Mouse (Mus musculus): ENCODE measurements around the gene Stim2. TPM values are rescaled to one million over a fixed set of nuclear protein-coding genes. Genes with fewer than 3 reads are reported as not detected.

The Stim2 gene
- polyA plus RNA-seq, 1 experiment from 2014 or later = 26.0 TPM

- H3K27me3 ChIP-seq (ENCODE audit: control insufficient read depth, insufficient read depth, low read length) = no peaks in the 10 kb centered on the region
- 91% methylated on average over 19 of the region's 19 CpGs for WGBS
- no peak for ATAC-seq (ENCODE audit: low FRiP score, low TSS enrichment)
Measured at GRCm38 (mm10) chr5:54118410-54119212, 120.3 kb downstream of the Stim2 start.

DNA sequence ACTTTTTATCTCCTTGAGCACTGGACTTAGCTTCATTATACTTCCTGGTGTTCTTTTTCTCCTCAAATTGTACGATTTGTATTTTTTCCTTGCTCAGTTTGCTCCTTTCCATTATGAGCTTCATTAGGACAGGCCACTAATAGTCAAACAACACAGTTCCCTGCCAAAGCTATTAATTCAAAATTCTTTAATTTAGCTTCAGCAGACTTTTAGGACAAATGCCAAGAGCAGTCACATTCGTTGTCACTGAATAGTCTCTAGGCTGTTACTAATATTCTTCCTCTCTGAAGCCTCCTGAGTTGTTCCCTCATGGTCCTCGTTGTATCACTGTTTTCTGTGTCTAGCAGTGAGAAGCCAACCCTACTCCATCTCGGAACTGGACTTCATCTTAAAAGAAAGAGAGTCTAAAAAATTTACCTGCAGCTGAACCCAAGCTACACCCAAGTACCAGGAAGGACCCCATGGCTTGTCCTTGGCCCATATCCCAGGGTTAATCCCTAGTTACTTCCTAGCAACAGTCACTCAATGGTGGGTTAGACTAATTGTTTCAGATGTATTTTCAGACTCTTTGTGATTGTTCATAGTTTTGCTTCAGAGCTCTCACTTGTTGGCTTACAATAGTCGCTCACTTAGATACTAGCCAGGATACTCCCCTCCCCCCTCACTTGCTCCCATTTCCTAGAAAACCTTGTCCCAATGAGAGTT lies 149.9 kb downstream of the Stim2 start:
- no peak overlapping the region for H3K4me3 ChIP-seq (ENCODE audit: low read length)
- H3K27ac ChIP-seq (ENCODE audit: low read depth, low read length) = no peak overlapping the region
- no peaks in the 10 kb centered on the region for H3K9me3 ChIP-seq (ENCODE audit: control insufficient read depth, low read length)
- WGBS = 87% methylated on average over 5 of the region's 5 CpGs
- no peaks in the 10 kb centered on the region for H3K36me3 ChIP-seq (ENCODE audit: control insufficient read depth, insufficient read depth, low read length)
- no peak overlapping the region for H3K4me2 ChIP-seq (replicated peaks; ENCODE audit: low read depth, low read length)
- H3K27me3 ChIP-seq (ENCODE audit: control insufficient read depth, insufficient read depth, low read length) = no peaks in the 10 kb centered on the region
- no peaks in the 10 kb centered on the region for H3K4me1 ChIP-seq (ENCODE audit: control insufficient read depth, insufficient read depth, low read length)
- no peak overlapping the region for H3K9ac ChIP-seq (ENCODE audit: low read depth, low read length)
- ATAC-seq (ENCODE audit: low FRiP score, low TSS enrichment) = no peak

More at GRCm38 (mm10) chr5:54118410-54119212, 120.3 kb downstream of the Stim2 start:
- no peak overlapping the region for H3K4me2 ChIP-seq (replicated peaks; ENCODE audit: low read depth, low read length)
- H3K36me3 ChIP-seq (ENCODE audit: control insufficient read depth, insufficient read depth, low read length) = peaks cover 22% of the 10 kb centered on the region
- no peaks in the 10 kb centered on the region for H3K9me3 ChIP-seq (ENCODE audit: control insufficient read depth, low read length)
- no peak overlapping the region for H3K4me3 ChIP-seq (ENCODE audit: low read length)
- H3K27ac ChIP-seq (ENCODE audit: low read depth, low read length) = no peak overlapping the region
- no peaks in the 10 kb centered on the region for H3K4me1 ChIP-seq (ENCODE audit: control insufficient read depth, insufficient read depth, low read length)
- H3K9ac ChIP-seq (ENCODE audit: low read depth, low read length) = no peak overlapping the region

DNA sequence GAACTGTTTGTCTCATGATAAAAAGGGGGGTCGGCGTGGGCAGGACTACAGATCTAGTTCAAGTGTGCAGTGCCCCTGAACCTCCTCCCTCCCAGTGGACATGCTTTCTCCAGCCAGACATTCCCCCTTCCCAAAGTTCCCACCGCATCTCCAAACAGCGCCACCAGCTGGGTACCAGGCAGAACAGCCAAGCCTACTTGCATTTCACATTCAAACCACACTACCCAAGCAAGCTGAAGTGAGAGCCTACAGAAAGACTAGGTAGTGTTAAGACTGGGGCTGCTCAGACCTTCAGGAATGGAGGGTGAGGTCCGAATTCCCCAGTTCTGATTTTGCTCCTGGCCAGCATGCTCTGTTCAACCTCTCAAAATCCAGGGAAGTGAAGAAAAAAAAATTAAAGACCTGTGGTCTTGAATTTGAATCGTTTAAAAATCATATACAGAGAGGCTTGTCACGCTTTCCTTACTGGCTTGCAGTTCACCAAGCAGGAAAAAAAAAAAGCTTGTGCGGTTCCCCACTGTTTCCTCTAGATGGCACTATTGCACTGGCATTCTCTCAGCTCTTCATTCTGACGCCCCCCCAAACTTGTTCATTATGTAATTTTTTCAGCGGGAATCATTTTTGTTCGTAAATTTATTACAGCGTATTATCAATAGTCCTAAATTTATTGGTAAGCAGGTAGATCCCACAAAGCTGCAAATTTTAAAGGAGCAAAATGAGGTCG lies 156.4 kb downstream of the Stim2 start:
- Histone ChIP-seq H3K4me2 (replicated peaks; ENCODE audit: low read depth, low read length) (no peak overlapping the region; the same call in 1 of the 2 replicates), H3K27me3 (ENCODE audit: control insufficient read depth, insufficient read depth, low read length) (no peaks in the 10 kb centered on the region), H3K4me3 (ENCODE audit: low read length) (no peak overlapping the region), H3K36me3 (ENCODE audit: control insufficient read depth, insufficient read depth, low read length) (no peaks in the 10 kb centered on the region), H3K27ac (ENCODE audit: low read depth, low read length) (no peak overlapping the region), H3K9me3 (ENCODE audit: control insufficient read depth, low read length) (no peaks in the 10 kb centered on the region), H3K9ac (ENCODE audit: low read depth, low read length) (no peak overlapping the region), H3K4me1 (ENCODE audit: control insufficient read depth, insufficient read depth, low read length) (0 out of 2 replicates have a peak, but pooled peaks cover 7% of the 10 kb centered on the region)
- WGBS = 27% methylated on average over 13 of the region's 13 CpGs
- ATAC-seq (ENCODE audit: low FRiP score, low TSS enrichment) = no peak

DNA sequence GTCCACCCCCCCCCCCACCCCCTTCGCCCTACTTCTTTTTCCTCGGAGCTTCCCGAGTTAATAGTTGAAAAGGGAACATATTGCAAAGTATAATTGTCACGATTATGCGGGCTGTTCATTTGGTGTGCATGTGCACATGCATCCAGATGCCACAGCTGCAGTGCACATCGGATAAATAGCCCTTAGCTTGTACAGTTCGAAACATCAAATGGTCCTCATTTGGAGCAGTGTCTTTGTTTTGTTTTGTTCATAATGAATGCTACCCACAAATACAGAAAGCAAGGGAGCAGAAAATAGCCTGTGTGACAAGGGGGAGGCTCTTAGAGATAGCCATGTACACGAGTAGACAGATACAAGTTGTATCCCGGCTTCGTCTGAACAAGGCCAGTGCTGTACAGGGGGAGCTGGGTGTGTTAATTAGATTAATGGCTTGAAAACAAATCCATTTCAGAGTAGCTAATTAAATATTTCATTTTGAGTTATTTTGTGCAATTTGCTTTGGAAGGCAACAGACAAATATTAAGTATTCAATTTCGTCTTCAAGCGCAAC lies 157.0 kb downstream of the Stim2 start:
- Histone ChIP-seq H3K9me3 (ENCODE audit: control insufficient read depth, low read length) (no peaks in the 10 kb centered on the region), H3K4me2 (replicated peaks; ENCODE audit: low read depth, low read length) (no peak overlapping the region; the same call in 1 of the 2 replicates), H3K27ac (ENCODE audit: low read depth, low read length) (no peak overlapping the region), H3K36me3 (ENCODE audit: control insufficient read depth, insufficient read depth, low read length) (no peaks in the 10 kb centered on the region), H3K9ac (ENCODE audit: low read depth, low read length) (no peak overlapping the region), H3K27me3 (ENCODE audit: control insufficient read depth, insufficient read depth, low read length) (no peaks in the 10 kb centered on the region), H3K4me3 (ENCODE audit: low read length) (no peak overlapping the region), H3K4me1 (ENCODE audit: control insufficient read depth, insufficient read depth, low read length) (0 out of 2 replicates have a peak, but pooled peaks cover 7% of the 10 kb centered on the region)
- WGBS = 59% methylated on average over 12 of the region's 12 CpGs
- ATAC-seq (ENCODE audit: low FRiP score, low TSS enrichment) = no peak; the same call in 1 of the 2 replicates

DNA sequence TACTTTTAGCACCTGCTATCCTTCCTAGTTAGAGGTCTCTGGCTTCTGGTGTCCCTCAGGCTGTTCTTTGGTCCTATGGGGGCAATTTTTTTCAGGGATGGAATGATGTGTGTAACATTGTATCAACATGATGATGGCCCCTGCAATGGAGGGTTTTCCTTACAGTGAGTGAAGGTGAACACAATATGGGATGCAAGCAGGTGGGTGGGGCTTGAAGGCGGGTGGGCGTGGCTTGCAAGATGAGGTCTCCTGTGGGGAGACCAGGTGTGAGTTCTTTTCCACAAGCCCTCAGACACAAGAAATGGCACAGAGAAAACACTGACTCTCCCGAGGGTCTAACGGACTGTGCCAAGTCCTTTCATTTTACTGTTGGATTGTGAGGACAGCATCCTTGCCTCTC lies 157.6 kb downstream of the Stim2 start:
- no peak for ATAC-seq (ENCODE audit: low FRiP score, low TSS enrichment)
- Histone ChIP-seq H3K36me3 (ENCODE audit: control insufficient read depth, insufficient read depth, low read length) (no peaks in the 10 kb centered on the region), H3K4me1 (ENCODE audit: control insufficient read depth, insufficient read depth, low read length) (0 out of 2 replicates have a peak, but pooled peaks cover 7% of the 10 kb centered on the region), H3K9ac (ENCODE audit: low read depth, low read length) (no peak overlapping the region), H3K9me3 (ENCODE audit: control insufficient read depth, low read length) (no peaks in the 10 kb centered on the region), H3K4me2 (replicated peaks; ENCODE audit: low read depth, low read length) (no peak overlapping the region), H3K4me3 (ENCODE audit: low read length) (no peak overlapping the region), H3K27me3 (ENCODE audit: control insufficient read depth, insufficient read depth, low read length) (no peaks in the 10 kb centered on the region), H3K27ac (ENCODE audit: low read depth, low read length) (no peak overlapping the region)
- 74% methylated on average over 4 of the region's 4 CpGs for WGBS

DNA sequence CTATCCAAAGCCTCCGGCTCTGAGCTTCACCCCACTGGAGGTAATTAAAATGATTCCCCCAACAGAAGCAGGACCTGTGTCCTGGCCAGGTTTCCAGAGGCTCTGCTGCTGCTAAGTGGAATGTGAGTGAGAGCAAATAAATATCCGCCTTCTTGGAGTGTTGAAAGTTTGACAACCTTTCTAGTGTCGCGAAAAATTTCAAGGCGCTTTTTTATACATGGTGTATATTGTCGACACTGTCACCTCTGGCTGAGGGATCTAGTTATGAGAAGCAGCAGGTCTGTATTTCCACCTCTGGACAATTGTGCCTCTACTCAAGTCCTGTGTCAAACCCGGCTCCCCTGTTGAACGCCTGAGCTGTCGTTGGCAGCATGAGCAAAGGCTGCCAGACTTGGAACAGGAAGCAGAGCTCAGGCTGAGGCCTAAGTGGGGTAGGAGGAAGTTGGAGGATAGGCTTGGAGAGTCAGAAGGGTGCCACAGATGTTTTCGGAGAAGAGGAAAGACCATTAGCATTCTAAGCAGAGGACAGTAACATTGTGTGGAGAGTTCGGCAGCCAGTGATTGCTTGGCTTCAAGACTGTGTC lies 158.7 kb downstream of the Stim2 start:
- H3K4me1 ChIP-seq (ENCODE audit: control insufficient read depth, insufficient read depth, low read length) = 0 out of 2 replicates have a peak, but pooled peaks cover 7% of the 10 kb centered on the region
- no peaks in the 10 kb centered on the region for H3K9me3 ChIP-seq (ENCODE audit: control insufficient read depth, low read length)
- no peaks in the 10 kb centered on the region for H3K27me3 ChIP-seq (ENCODE audit: control insufficient read depth, insufficient read depth, low read length)
- ATAC-seq (ENCODE audit: low FRiP score, low TSS enrichment) = no peak
- H3K27ac ChIP-seq (ENCODE audit: low read depth, low read length) = no peak overlapping the region; the same call in 1 of the 2 replicates
- H3K4me3 ChIP-seq (ENCODE audit: low read length) = no peak overlapping the region
- H3K9ac ChIP-seq (ENCODE audit: low read depth, low read length) = no peak overlapping the region
- no peaks in the 10 kb centered on the region for H3K36me3 ChIP-seq (ENCODE audit: control insufficient read depth, insufficient read depth, low read length)
- WGBS = 56% methylated on average over 11 of the region's 11 CpGs
- H3K4me2 ChIP-seq (replicated peaks; ENCODE audit: low read depth, low read length) = no peak overlapping the region

DNA sequence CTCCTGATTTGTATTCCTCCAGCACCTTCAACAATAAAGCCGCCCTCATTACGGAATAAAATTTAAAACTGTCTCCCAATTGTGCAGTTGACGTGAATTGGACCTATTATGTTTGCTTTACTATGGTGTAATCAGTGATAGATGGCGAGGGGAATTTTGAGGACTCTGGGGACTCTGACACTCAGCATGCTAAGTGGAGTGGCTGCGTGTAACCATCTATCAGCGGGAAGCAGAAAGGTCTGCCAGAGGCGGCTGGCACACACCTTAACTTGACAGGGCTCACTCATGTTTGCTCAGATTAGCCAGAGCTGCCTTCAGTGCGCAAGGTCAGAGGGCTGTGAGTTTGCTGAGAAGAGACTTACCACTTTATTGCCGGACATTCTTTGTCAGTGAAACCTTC lies 159.9 kb downstream of the Stim2 start:
- ATAC-seq (ENCODE audit: low FRiP score, low TSS enrichment) = no peak
- Histone ChIP-seq H3K27me3 (ENCODE audit: control insufficient read depth, insufficient read depth, low read length) (no peaks in the 10 kb centered on the region), H3K4me3 (ENCODE audit: low read length) (no peak overlapping the region), H3K4me2 (replicated peaks; ENCODE audit: low read depth, low read length) (no peak overlapping the region), H3K9ac (ENCODE audit: low read depth, low read length) (no peak overlapping the region), H3K9me3 (ENCODE audit: control insufficient read depth, low read length) (no peaks in the 10 kb centered on the region), H3K4me1 (ENCODE audit: control insufficient read depth, insufficient read depth, low read length) (0 out of 2 replicates have a peak, but pooled peaks cover 7% of the 10 kb centered on the region), H3K36me3 (ENCODE audit: control insufficient read depth, insufficient read depth, low read length) (no peaks in the 10 kb centered on the region), H3K27ac (ENCODE audit: low read depth, low read length) (no peak overlapping the region)
- 48% methylated on average over 9 of the region's 9 CpGs for WGBS

GRCm38 (mm10) chr5:54159156-54159793 lies 161.0 kb downstream of the Stim2 start:
- no peak overlapping the region for H3K9ac ChIP-seq (ENCODE audit: low read depth, low read length)
- no peak for ATAC-seq (ENCODE audit: low FRiP score, low TSS enrichment)
- no peak overlapping the region for H3K4me2 ChIP-seq (replicated peaks; ENCODE audit: low read depth, low read length)
- H3K4me1 ChIP-seq (ENCODE audit: control insufficient read depth, insufficient read depth, low read length) = 0 out of 2 replicates have a peak, but pooled peaks cover 7% of the 10 kb centered on the region
- no peaks in the 10 kb centered on the region for H3K9me3 ChIP-seq (ENCODE audit: control insufficient read depth, low read length)
- H3K4me3 ChIP-seq (ENCODE audit: low read length) = no peak overlapping the region
- no peaks in the 10 kb centered on the region for H3K27me3 ChIP-seq (ENCODE audit: control insufficient read depth, insufficient read depth, low read length)
- H3K27ac ChIP-seq (ENCODE audit: low read depth, low read length) = no peak overlapping the region
- H3K36me3 ChIP-seq (ENCODE audit: control insufficient read depth, insufficient read depth, low read length) = no peaks in the 10 kb centered on the region
- 23% methylated on average over 6 of the region's 6 CpGs for WGBS

Data from kidney, embryonic 14.5 days (tissue).